Mouse (Mus musculus): ENCODE data around the gene Dis3l2.
A peak's percentile ranks its signal among the peaks of the same experiment; 100 is the strongest.

The Dis3l2 gene

DNA sequence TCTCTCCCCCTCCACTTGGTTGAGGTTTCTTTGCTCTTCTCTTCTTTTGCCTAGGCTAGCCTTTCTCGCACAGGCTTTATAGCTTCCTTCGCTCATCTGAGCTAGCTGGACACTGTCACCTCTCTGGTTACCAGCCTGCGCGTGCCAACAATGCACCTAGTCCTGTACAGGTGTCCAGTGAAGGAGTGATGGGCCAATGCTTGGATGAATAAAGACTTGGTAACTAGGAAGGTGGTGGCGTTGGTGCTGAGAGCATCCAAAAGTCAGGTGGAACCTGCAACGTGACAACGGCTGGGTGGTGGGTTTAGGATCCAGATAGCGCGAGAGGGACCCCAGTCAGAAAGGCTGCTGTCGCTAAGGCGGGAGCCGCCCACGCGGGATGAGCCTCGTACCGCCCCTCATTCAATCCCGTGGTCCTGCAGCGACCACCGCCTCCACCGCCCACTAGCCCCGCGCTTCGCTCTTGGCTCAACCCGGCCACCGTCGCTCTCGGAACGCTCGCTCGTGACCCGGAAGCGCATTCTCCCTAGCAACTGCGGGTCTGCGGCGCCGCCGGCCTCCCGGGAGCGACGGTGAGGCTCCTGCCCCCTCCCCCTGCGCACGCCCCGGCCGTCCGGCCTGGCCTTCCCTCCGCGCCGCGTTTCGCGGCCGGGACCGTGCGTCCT lies at the start of gene Dis3l2:
Dis3l2 (plus strand) TSS at position 509 of the 665 bp plus-strand sequence.
- DNase-seq (ENCODE audit: low read depth, low spot score), result peak; percentile 93

DNA sequence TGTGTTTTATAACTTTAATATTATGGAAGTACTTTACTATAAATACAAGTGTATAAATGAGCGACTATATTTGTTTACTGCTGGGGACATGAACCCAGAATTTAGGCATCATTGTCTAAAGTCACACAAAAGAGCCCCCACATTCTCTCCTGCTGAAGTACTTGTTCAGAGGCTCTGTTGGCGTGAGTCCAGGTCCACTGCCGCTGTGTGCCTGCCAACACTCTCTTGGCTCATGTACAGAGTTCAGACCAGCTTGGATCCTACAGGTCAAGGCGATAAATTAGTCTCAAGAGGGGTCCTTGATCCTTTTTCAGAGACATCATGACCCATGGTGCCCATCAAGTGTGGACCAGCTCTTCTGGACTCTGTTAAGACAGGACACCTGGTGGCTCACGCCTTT lies 46.5 kb upstream of the Dis3l2 start:
- DNase-seq (ENCODE audit: low read depth, low spot score), result no peak

DNA sequence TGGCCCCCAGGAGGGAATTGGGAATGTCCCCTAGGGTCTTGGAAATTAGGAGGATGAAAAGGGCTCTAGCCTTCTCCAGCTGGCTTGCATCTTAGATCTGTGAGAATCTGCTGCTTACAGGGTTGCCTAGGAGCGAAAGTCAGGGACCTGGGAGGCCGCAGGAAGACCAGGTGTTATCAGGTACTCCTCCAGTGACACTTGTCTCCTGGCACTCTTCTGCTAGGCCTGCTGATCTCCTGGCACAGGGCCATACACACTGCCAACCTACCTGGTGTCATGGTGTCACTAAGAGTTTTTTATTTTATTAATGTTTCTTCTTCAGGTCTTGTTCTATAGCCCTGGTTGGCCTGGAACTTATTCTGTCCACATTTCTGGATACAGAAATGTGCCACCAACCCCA lies 38.5 kb upstream of the Dis3l2 start:
- no peak for DNase-seq (ENCODE audit: low read depth, low spot score)

DNA sequence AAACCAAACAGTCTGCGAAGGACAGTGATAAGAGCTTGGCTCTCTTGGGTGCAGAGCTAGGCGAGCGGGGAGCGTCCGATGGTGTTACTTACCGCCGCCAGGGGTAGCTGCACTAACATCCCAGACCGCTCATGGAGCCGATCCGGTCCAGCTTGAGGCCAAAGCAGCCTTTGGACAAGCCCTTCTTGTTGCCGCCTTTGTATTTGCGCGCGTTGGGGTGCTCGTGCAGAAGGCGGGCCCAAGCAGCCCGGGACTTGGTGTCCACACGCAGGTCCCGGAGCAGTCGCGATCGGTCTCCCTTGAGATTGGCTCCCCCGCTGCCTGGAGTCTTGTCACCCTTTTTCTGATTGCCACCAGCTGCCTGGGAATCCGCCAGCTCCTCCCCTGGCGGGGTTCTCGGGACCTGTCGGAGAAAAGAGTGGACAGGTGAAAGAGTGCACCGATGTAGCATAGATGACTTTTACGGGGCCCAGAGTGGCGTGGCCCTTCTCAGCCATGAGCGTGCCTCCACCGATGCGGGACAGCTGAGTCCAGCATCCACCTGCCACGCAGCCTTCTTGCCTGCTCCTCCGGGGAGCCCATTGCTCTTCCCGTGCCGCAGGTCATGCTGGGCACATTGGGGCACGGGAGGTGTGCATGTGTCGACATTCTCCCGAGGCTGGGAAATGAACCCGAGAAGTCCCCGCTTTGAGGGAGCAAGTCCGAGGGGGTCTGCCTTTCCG lies 33.9 kb upstream of the Dis3l2 start:
- peak; percentile 86 for DNase-seq (ENCODE audit: low read depth, low spot score)

DNA sequence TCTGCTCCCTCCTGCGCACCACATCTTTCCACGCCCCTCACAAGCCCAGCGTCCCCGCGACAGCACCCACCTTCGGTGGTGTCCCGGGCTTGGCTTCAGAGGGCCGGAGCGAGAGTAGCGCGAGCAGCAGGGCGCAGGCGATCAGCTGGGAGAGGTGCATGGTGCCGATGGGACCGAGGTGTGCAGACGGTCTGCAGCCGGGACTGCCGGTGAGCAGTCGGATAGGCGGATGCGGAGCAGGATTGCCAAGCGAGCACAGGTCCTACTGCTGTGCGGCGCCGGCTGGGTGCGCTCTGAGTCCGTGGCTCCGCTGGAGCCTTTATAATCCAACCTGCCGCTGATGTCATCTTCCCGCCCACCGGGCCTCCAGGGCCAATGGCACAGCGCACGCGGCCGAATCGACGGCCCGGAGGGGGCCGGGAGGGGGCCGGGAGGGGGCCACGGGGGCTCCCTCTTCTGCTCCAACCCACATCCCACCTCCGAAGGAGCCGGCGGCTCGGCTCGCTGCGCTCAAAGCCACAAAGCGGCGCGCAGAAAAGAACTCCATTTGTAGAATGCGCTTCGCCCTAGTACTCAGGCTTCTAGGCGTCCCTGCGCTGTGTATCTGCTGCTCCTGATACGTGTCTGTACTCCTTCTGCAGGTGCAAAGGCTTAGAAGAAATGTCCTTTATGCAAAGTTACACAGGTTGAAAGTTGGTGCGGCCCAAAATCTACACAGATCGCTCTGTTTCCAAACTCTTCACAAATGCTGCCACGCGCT lies 33.1 kb upstream of the Dis3l2 start, which contains the start of gene Nppc:
Nppc (minus strand) TSS at position 293 of the 760 bp plus-strand sequence.
- DNase-seq (ENCODE audit: low read depth, low spot score), result peak; percentile 77

DNA sequence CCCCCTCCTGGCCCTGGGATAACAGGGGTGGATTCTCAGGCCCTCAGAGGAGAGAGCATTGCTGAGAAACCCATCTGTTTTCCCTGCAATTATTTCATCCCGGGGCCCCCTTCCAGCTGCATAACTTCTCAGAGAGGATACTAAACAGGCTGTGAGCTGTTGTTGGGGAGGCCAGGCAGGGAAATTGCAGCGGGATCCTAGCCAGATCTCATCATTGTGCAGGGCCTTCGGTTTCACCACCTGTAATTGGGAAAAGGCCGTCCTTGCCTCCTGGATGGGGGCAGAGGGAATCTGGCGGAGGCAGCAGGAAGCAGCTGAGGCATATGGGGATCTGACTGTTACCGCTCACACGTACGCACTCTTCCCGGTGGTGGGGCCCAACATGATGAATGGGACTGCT lies 29.2 kb upstream of the Dis3l2 start:
- DNase-seq (ENCODE audit: low read depth, low spot score), result no peak

DNA sequence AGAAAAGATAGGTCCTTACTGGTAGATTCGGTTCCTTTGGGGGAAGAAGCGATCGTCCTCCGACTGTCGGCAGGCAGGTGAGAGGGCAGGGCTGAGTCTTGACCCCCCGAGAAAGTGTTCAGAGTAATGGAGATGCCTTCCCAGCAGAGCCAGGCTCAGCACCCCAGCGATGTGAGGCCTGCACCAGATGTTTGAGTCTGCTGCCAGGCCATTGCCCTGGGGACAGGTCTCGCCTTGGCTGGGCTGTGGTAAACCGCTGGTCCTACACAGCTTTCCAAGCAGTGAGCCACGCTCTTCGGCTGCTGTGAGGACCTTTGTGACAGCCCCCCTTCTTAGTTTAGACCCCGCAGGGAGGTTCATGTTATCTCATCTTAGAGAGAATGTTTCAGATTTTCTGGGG lies 28.5 kb upstream of the Dis3l2 start:
- DNase-seq (ENCODE audit: low read depth, low spot score), result no peak

DNA sequence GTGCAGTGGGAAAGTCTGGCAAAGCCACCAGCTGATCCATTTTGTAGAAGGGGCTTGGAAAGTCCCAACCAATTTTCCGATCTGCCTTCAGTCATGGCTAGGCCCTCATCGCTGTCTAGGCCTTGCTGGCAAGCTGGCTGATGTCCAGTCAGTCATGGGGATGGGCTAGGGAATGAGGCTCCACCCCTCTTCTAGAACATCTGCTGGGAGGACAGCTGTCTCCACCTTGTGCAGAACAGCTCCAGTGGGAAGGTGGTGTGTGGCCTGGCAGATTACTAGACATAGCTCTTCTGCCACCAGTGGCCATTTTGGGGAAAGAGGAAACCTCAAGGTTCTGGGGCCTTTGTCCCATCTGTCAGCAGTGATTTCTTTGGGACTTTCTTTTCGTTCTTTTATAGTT lies 26.0 kb upstream of the Dis3l2 start:
- no peak for DNase-seq (ENCODE audit: low read depth, low spot score)

DNA sequence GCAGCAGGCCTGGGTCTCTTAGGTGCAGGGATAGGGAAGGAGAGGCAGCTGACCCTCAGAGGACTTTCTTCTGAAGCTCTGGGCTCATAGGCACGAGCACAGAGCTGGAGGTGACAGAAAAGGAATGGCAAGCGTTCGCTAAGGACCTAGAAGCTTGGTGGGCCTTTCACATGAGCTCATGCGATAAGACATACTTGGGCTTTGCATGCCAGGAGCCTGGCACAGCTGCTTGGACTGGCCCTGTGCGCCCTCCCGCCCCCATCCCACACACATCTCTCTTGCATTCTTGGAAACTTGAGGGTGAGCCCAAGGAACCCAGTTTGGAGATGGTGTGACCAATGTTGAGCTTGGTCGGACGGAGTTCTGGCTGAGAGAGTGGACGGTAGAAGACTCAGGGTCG lies 24.9 kb upstream of the Dis3l2 start:
- no peak for DNase-seq (ENCODE audit: low read depth, low spot score)

DNA sequence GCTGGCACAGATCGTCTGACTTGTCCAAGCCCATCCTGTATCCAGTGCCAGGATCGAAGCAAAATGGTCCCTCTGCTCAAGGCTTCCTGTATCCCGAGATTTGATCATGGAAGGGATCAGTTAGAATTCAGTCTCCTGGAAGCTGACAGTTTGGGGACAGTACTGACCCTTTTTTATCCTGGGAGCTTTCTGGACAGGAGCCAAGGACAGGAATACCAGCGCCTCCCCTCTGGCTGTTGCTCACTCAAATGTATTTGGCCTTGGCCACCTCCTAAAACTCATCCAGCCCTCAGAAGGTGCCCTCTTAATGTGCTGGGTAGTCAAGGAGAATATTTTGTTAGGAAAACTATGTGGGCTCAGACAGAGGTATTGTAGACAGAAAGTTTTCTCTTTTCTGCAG lies 16.4 kb upstream of the Dis3l2 start:
- DNase-seq (ENCODE audit: low read depth, low spot score), result no peak

DNA sequence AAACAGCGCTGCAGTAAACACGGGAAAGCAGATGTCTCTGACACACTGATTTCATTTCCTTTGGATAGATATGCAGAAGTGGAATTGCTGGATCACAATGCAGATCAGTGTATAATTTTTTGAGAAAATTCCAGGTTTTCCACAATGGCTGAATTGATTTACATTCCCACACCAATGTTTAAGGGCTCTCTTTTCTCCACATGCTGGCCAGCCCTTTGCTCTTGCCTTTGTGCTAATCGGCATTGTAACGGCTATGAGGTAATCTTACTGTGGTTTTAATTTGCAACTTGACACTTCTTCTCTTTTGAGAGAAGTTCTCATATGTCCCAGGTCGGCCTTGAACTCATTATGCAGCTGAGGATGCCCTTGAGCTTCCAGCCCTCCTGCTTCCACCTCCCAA lies 12.6 kb upstream of the Dis3l2 start:
- no peak for DNase-seq (ENCODE audit: low read depth, low spot score)

DNA sequence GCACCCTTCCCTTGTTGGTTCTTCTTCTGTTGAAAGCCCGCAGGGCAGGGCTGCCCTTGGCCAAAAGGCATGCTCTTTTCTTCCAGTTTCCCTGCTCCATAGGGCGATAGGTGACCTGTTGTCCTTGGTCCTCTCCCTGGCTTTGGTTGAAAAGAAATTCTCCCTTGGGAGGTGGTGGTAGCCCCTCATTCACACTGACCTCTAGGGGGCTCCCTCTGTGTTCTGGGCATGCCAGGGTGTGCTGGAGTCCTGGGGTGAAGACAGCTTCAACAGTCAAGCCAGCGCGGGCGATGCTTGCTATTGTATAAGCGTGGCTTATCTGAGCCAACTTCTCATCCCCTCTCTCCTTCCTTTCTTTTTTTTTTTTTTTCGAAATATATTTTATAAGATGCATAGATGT lies 6.7 kb upstream of the Dis3l2 start:
- DNase-seq (ENCODE audit: low read depth, low spot score), result no peak

DNA sequence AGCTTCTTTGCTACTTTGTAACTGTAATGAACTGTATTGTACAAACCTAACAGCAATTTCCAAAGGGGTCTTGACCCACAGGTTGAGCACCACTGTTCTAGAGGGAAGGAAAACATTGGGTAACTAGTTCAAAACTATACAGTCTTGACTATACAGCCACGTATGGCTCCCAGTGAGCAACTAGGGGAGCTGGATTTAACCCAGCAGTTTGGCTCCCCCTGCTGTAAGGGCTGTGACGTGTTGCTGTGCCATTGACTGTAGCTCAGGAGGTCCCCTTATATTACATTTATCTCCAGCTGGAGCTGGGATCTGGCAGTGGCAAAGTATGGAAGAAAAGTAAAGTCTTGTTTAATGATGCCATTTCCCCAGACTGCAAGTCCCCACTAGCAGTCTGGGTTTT lies 4.9 kb upstream of the Dis3l2 start:
- no peak for DNase-seq (ENCODE audit: low read depth, low spot score)

DNA sequence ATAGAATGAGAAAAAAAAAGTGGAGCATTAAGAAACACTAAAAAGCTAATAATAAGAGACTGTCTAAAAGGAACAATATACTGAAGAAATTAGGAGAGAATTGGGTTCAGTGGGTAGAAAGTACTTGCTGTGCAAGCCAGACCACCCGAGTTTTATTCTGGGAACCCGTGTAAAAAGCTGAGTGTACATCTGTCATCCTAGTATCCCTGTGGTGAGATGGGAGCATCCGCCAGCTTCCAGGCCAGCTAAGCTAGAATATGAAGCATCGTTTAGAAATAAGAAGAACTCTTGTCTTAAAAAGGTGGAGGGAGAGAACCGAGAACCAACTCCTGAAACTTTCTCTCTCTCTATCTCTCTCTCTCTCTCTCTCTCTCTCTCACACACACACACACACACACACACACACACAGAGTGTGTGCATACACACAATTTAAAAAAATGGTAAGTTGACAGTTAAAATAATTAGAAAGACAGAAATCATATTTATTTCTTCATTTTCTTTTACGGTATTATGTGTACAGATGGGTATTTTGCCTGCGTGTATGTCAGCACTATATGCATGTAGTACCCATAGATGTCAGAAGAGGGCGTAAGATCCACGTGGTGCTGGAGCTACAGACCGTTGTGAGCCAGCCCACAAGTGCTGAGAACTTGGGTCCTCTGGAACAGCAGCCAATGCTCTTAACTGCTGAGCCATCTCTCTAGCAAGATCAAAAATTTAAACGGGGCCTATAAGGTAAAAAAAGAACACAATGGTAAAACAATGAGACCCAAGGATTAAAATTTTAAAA lies 4.1 kb upstream of the Dis3l2 start:
- DNase-seq (ENCODE audit: low read depth, low spot score), result no peak

DNA sequence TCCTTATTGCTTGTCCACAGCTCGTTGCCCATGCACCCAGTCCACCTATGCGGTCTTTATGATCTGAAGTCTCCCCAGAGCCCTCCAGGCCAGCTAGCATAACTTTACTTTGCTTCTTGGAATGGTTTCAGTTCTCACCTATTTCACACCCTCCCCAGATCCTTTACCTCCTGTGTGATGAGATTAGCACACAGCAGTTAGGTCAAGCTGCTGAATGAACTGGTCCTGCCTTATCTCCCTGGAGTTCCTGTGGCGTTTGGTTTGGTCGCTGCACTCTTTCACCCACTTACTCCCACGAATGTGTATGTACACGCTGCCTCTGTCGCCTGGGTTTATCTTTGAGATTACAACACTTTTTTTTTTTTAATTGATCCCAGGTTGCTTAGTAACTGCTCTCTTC lies 3.2 kb upstream of the Dis3l2 start:
- no peak for DNase-seq (ENCODE audit: low read depth, low spot score)

DNA sequence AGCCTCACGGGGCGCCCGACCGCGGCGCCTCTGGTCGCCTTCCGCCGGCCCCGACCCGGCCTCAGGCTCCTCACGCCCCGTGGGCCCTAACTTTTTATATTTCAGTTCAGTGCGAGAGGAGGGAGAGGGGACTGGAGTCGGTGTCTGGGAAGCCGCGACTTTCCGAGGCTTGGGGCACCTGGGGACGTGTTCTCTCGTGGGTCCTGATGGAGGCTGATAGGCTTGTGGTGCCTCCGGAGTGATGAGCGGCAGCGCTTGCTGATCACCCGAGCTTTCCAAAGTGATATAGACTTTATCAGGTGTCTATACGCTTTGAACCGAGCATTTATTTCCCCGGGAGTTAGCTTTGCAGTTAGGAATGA lies 338 bp downstream of the Dis3l2 start:
- DNase-seq (ENCODE audit: low read depth, low spot score), result no peak

DNA sequence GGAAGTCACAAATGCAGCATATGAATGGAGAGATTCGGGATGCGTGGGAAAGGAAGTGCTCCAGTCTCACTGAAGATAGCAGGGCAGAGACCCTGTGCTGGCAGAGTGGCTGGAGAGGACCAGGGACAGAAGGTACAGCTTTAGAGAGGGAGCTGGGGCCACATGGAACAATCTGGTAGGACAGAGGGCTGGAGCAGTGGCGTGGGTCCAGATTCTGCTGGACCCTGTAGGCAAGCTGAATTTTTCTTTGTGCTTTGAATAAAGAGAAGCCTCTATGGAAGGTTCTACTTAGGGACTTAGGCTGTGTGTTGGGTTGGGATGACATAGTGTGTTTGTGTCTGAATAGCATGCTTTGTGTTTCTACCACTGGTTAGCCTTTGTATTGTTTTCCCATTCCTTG lies 1.9 kb downstream of the Dis3l2 start:
- no peak for DNase-seq (ENCODE audit: low read depth, low spot score)

DNA sequence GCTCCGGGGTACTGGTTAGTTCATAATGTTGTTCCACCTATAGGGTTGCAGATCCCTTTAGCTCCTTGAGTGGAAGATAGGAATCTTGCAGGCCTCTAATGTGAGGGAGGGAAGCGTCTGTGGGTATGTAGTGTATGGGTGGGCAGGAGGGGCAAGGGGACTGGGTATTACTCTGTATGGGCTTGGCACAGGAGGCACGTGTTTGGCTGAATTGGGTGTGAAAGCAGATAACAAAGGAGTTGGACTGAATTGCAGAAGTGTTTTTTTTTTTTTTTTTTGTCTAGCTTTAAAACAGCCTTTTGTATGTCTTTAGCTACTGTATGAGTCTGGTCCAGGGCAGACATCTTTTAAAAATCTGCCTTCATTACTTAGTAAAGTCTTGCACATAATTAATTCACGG lies 5.9 kb downstream of the Dis3l2 start:
- no peak for DNase-seq (ENCODE audit: low read depth, low spot score)

DNA sequence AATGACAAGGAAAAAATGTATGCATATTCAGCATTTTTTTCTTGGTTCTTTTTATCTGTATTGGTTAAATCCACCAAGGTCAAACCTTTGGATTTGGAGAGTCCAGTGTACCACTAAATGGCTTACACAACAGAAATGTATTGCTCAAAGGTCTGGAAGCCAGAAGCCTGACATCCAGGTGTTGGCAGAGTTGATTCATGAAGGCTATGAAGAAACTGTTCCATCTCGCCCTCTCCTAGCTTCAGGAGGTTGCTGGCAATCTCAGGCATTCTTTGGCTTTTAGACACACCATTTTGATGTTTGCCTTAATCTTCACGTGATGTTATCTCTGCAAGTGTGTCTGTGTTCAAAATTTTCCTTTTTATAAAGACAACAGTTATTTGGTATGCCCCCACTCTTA lies 8.4 kb downstream of the Dis3l2 start:
- no peak for DNase-seq (ENCODE audit: low read depth, low spot score)

DNA sequence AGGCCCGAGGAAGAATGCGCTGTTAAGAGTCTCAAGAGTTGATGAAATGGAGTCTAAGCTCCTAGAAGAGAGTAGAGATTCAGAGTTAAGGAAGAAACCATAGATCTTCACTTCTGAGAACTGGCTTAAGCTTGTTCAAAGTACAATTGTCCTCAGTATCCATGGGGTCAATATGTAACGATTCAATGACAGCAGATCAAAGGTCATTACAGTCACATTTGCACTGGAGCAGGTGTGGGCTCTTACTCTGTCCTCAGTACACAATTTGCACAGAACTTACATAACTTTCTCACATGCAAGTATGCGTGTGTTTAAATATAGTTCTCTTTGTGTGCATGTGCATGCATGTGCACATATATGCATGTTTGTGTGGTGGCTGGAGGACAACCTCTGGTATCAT lies 9.4 kb downstream of the Dis3l2 start:
- DNase-seq (ENCODE audit: low read depth, low spot score), result no peak

DNA sequence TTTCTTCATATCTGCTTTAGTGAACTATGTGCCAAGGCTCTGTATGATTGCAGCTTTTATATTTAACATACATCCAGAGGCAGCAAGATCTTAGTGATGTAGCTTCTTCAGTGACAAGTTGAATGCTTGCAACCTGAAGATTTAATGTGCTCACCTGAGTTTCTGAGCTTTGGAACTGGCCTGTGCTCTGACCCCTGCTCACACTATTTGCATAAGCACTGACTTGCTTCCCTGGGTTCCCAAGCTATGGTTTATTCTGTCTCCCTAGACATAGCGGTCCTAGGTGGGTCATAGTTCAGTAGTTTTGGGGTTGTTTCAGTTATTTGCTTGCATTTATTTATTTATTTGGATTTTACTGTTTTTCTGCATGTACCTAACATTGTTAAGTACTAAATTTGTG lies 14.6 kb downstream of the Dis3l2 start:
- DNase-seq (ENCODE audit: low read depth, low spot score), result no peak

DNA sequence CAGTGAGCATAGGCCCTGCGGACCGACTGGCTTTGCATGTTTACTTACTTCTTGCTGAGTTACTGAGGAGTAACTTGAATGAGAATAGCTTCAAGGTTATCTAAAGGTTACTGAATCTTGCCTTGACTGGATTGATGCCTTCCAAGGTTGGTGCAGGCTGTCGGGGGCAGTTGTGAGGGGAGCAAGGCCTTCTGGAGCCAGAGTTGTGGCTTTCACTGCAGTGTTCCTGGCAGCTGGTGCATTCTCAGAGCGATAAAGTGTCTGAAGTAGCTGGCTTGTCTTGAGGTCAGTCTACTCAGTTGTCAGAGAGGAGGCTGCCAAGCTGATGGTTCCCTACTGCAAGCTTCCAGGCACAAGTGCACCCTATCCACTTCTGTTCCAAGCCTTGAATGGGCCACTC lies 15.8 kb downstream of the Dis3l2 start:
- DNase-seq (ENCODE audit: low read depth, low spot score), result no peak
